Mouse (Mus musculus) heart, postnatal 14 days (tissue): Measurements from ENCODE around the gene 1810049J17Rik. TPM values are rescaled to one million over a fixed set of nuclear protein-coding genes. Genes with fewer than 3 reads are reported as not detected.

Experiments
- DNase-seq, 2 experiments: peaks; one replicate each; pipeline ENCODE4 v3.0.0; 2021 to 2022
- intact Hi-C: fragments of 180-260 bp; cut with DNase I; formaldehyde crosslinking; loops from one replicate; pipeline ENCODE4 v1.15.1; 2025
- total RNA-seq, 2 experiments: library from RNA; stranded (reverse); gene quantifications; 2 replicates each; pipeline ENCODE4 v1.2.3; 2021

Gene 1810049J17Rik
- total RNA-seq, 2 experiments from 2014 or later: 0.56 TPM; not detected in 1

DNA sequence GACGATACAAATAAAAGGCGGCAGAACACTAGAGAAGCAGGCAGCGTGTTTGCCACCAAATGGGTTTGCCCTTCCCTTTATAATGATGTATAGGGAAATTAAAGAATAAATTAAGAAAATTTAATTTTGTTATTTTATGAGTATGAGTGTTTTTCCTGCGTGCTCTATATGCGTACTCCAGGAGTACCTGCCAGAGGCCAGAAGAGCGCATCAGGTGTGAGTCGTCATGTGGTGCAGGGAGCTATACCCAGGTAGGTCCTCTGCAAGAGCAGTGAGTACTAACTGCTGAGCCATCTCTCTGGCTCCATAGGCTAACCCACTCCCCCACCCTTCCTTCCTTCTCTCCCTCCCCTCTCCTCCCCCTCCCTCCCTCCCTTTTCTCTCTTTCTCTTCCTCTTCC lies 29.8 kb upstream of the 1810049J17Rik start:
- intact Hi-C loops: no loop called here

DNA sequence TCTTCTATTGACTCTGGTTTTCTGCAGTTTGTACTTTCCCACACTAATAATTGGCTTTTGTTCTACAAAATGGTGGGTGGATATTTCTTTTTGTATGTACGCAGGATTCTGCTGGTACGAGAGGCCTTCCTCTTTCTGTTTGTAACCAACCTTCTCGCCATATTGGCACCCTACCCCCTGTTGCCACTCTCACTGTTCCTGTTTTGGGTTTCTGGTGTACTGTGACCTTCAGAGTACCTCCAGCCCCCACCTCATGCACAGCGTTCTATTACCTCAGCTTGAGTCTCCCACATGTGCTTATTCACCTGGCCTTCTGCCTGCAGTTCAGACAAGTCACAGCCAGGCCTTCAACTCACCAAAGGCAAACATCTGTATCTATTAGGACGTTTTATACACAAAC lies 28.1 kb upstream of the 1810049J17Rik start:
- intact Hi-C loops: no loop called here

More for the DNA sequence above, 29.8 kb upstream of the 1810049J17Rik start:
- no peak for DNase-seq

DNA sequence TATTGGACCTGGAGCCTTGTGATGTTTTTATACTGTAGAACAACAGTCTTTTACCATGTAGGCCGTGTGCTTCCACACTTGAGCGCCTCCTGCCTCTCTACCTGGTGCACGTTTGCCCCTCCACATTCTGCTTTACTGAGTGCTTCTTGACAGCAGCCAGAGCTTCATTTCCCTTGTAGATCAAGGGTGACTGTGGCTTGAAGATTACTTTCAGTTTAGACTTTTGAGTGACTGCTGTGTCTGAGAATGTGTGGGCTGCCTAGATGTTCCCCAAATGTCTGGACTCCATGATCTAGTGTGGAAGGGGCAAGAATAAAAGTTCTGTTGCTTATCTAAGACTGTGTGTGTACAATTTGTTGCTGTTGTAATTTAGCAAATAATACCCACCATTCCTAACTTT lies 27.3 kb upstream of the 1810049J17Rik start:
- intact Hi-C loops: no loop called here
- DNase-seq: no peak

More for the DNA sequence above, 28.1 kb upstream of the 1810049J17Rik start:
- no peak for DNase-seq

DNA sequence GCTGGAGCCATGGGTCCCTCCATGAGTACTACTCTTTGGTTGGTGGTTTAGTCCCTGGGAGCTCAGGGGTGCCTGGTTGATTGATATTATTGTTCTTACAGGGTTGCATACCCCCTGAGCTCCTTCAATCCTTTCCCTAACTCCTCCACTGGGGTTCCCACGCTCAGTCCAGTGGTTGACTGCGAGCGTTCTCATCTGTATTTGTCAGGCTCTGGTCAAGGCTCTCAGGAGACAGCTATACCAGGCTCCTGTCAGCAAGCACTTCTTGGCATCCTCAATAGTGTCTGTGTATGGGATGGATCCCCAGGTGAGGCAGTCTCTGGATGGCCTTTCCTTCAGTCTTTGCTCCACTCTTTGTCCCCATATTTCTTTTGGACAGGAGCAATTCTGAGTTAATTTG lies 25.2 kb upstream of the 1810049J17Rik start:
- DNase-seq: no peak
- intact Hi-C loops: no loop called here

DNA sequence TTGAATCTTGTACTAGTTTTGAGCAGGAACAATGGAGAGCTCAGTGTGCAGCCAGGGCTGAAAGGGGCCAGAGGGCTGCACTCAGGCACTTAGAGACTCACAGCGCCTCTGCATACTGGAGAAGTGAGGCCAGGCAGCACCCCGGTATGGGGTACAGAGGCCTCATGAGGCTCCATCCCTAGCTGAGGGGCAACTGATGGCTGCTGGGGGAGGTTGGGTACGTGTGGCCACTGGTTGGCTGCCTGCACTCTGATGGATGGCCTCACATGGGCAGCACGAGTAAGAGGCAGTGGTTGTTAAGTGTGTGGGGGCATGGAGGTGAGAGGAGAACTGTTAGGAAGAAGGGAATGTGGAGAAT lies 19.7 kb upstream of the 1810049J17Rik start:
- no peak for DNase-seq
- intact Hi-C loops: no loop called here

DNA sequence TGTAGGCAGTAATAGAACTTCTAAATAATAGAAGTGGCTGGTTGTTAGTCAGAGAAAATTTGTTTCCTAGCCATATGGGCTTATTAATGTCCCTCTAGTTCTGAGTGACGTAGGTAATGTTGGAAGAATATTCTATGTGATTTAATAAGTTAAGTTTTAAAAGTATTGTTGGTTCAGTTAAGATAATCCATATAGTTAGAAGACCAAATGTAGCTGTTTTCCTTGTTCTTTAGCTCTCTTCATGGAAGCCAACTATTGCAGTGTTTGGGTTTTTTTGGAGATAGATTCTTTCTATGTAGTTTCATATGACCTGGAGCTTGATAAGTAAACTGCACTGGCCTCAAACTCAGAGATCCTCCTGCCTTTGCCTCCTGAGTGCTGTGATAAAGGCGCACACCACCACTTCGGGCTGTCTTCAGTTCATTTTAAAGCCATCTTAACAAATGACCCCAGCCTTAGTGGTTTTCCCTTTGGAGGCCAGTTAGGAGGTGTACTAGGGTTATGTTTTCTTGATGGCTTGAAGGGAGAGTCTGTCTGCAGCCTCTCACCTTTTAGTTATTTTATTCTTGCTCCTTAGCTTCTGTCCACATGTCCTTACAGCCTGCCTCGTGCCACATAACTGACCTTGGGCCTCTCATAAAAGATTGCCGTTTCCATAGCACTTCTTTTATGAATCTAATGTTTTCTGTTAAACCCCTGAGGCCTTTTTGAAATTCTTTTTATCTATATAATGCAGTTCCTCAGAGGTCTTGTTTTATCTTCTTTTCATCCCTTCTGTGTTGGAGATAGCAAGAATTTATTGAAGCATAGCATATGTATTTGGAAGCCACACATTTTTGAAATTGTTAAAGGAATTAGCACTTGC lies 19.1 kb upstream of the 1810049J17Rik start:
- DNase-seq: no peak
- intact Hi-C loops: no loop called here

DNA sequence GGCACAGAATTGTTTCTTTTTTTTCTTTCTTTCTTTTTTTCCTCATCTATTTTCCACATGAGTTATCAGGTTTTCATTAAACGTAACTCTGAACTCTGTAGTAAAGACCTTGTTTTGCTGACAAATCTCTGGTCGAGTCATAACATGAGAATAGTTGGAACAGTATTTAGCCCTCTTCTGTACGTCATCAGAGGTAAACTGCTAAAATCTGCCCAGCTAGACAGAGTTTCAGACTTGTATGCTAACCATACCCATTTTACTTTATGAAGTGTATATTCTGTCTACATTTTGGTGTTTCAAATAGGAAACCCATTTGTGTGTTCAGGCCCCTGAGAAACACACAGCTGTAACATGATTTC lies 16.1 kb upstream of the 1810049J17Rik start:
- no peak for DNase-seq
- intact Hi-C loops: no loop called here

DNA sequence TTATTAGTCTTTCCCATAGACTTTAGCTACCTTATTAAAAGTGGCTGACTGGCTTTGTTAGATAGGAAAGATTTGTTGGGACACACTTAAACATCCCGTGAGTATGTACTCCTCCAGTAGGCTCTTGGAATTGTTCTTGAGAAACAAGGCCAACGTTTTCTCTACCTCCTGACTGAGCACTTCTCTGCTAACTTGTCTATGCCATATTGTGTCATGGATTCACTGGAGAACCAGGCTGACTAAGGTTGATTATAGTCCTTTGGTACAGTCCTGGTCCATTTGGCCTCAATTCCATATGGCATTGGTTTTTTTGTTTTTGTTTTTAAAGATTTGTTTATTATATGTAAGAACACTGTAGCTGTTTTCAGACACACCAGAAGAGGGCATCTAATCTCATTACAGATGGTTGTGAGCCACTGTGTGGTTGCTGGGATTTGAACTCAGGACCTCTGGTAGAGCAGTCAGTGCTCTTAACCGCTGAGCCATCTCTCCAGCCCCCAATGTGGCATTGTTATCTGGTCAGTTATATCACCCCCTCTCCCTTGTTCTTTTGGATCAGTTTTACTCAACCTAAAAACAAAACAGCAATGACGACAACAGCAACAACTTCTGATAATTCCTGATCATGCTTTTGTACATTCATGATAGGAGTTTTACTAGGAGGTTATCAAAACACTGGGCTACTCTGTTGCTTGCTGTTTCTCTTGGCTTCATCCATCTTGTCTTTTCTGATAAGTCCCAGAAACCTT lies 15.5 kb upstream of the 1810049J17Rik start:
- DNase-seq: no peak
- intact Hi-C loops: no loop called here

DNA sequence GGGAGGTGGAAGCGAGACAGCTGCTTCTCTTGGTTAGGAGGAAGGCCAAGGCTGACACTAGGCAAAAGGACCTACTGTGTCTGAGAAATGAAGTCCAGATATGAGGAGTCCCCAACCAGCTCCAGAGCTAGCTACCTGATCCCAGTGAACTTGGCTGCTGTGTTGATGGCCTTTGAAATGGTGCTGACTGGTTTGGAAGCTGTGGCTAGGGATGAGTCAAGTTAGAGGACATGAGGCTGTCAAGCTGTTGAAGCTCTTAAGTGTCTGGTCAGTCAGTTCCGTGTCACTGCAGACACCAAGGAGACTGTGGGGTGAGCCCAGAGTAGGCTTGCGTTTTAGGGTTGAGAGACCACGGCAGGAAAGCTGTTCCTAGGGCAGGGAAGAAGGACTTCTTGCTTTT lies 12.7 kb upstream of the 1810049J17Rik start:
- intact Hi-C loops: no loop called here
- DNase-seq: no peak

DNA sequence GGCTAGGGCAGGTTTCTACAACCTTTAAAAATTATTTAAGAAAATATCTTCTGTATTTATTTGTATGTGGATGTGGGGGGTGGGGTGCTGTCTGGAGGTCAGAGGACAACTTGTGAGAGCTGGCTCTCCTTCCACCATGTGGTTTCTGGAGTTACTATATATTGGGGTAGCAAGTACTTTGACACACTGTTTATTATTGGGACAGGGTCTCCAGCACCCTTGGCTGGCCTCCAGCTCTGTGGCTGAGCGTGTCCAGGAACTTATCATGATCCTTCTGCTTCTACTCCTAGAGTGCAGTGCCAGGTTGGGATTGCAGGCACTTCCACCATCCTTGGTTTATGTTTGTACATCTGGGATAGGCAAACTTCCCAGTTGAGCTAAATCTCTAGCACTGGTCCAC lies 9.6 kb upstream of the 1810049J17Rik start:
- no peak for DNase-seq
- intact Hi-C loops: no loop called here

DNA sequence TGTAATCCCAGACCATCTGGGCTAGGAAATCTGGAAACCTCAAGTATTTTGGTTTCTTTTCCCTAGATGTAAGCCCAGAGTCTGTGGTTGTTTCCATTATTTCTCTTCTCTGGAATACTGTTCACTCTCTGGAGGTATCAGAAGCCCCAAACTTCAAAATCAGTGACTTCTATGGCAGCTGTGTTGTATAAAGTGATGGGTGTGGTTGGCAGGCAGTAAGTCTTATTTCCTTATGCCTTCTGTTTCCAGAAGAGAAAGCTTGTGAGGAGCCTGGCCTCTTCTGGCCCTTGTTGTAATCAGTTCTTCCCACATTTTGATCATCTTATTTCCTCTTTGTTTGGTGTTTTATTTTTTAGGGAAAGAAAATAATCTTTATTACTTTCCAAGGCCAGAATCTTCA lies 9.2 kb upstream of the 1810049J17Rik start:
- no peak for DNase-seq
- intact Hi-C loops: no loop called here

DNA sequence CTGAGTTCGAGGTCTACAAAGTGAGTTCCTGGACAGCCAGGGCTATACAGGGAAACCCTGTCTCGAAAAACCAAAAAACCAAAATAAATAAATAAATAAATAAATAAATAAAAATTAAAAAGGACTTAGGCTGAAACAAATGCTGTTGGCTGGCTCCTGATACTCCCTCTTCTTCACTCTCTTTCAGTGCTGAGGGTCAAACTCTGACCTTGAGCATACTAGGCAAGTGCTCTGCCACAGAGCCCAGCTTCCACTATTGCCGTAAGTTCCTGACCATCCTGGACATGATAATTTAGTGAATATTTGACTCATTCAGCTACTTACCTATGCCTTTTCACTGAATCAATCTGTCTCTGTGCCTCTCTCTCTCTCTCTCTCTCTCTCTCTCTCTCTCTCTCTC lies 8.7 kb upstream of the 1810049J17Rik start:
- DNase-seq: no peak
- intact Hi-C loops: no loop called here

DNA sequence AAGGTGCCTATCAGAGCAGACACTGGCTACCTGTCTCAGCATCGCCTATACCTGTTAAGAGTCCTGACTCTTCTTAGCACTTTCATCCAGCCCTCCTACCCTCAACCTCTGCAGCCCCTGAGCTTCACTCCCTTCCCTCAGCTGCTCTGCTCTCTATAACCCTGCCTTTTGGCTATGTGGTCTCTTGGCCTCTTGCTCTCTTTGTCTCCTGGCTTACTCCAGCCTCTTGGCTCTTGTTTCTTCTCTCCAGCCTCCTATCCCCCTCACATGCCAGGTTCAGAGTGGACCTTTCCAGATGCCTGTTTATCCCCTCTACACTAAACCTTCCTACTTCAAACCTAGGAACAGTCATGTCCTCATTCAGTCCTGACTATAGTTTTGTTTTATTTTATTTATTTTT lies 2.6 kb upstream of the 1810049J17Rik start:
- peak in 1 of 2 experiments; percentile 28 for DNase-seq
- intact Hi-C loops: loop anchor here (5.0 kb wide), 1 partner anchor 127 kb away; no protein-coding TSS in a partner anchor

DNA sequence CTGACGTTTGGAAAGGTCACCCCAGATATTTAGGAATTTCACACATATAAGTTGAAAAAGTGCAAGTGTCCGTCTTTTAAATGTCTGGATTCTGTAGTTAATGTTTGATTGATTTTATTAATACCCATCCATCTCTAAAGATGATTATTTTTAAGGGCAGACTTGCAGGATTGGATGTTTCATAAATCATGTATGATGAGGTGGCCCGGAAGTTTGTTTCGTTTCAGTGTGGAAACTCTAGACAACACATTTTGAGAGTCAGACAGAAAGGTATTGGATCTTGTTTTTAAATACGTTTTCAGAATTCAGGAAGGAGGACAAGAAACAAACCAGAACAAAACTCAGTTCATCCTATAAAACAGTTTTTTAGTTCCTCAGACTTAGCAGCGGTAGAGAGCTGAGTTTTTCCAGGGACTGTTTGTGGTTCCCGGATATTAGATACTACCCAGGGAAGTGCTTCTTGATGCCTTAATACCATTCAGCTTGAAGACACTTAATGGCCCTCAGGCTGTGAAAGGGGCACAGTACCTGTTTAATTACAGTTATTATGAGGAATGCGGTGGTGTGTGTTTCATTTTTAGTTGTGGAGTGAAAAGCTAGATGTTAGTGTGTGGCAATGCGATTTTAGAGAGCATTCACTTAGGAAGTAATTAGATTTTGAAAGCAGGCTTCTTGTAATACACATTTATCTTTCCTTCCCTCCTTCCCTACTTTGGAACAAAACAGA lies 1.1 kb upstream of the 1810049J17Rik start:
- no peak for DNase-seq
- intact Hi-C loops: loop anchor here (5.0 kb wide), 1 partner anchor 126 kb away; no protein-coding TSS in a partner anchor

DNA sequence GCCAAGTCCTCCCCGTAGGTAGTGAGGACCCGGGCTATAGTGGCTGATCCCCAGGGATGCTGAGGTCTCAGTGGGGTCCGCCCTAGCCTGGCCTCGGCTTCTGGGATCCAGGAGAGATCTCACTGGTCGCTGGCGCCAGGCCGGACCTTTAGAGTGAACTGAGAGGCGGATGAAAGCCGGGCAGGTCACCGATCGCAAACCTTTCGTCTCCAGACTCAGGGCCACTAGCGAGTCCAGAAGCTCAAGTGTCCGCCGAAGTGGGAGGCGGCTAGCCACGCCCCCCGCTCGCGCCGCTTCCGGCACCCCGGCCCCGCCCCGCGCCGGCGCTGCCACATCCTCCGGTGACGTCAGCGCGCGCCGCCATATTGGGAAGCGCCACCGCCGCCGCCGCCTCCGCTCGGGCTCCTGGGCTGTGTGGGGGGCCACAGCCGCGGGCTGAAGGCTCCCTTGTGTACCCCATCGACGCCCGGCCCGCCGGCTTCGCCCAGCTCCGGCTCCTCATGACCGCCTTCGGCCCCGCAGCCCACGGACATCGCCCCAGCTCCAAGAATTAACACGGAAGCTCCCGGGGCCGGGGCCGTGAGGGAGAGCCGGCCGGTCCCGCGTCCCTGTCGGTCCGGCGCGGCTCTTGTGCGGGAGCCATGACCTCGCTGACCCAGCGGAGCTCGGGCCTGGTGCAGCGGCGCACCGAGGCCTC lies 460 bp downstream of the 1810049J17Rik start, which contains the start of gene Golph3:
Gene Golph3 (plus strand): TSS at position 360 of the 697 bp plus-strand sequence.
- peak; percentile 98 to 99 for DNase-seq
- intact Hi-C loops: loop anchor here (5.0 kb wide), 1 partner anchor 124 kb away; no protein-coding TSS in a partner anchor

DNA sequence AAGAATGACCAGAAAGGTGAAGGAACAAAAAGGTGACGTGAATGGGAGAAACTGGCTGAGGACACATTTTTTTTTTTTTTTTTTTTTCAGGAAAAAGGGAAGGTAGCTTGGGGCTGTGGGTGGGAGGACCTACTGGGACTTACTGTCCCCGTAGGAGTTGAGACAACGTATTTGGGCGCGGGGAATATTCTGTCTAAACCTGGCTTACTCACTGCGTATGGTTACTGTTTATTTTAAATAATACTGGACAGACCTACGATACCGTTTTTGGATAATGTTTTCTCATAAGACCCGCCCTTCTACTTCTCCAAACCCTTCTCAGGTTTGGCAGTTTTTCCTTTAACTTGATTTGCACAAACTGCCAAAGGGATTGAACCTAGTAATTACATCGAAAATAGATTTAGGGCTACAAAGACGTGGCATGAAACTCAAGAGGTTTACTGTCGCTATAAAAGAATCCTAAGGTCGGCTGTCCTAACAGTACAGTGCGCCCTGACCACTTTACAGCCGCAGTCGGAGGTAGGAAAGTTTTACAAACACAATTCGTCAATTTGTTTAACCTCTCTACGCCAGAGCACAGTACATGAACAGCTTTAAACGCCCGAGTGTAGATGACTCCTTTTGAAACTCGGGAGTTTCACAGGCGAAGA lies 1.1 kb downstream of the 1810049J17Rik start:
- no peak for DNase-seq
- intact Hi-C loops: loop anchor here (5.0 kb wide), 1 partner anchor 123 kb away; no protein-coding TSS in a partner anchor

DNA sequence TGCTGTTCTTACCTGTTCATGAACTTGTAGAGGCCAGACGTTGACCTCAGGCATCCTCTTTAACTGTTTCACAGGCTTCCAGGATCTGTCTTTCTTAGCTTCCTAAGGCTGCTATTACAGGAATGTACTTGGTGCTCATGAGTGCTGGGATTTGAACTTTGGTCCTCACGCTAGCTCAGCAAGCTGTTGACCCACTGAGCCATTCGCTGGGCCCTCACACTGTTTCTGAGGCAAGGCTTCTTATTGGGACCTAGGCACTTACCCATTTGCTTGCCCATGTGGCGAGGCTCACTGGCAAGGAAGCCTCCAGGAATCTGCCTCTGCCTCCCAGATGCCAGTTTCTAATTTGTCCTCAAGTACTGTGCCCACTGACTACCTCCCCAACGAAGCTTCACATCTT lies 1.8 kb downstream of the 1810049J17Rik start:
- intact Hi-C loops: loop anchor here (5.0 kb wide), 1 partner anchor 123 kb away; no protein-coding TSS in a partner anchor
- no peak for DNase-seq

DNA sequence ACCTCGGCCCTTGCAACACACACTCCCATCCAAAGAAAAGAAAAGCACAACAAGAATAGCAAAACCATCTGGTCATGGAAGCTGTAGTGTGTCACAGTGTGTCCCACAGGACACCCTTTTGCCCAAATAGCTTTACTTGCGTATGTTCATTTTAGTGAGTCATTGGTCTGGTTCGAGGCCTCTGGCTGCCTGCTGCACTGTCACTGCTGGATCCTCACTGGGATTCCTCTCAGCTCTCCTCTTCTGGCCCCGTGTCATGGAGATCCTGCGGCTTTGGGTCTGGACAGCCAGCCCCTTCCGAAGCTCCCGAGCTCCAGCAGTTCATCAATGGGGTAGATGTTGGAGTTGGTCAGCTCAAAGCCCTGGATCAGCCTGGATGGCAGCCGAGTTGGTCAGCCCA lies 3.2 kb downstream of the 1810049J17Rik start:
- DNase-seq: no peak
- intact Hi-C loops: no loop called here

DNA sequence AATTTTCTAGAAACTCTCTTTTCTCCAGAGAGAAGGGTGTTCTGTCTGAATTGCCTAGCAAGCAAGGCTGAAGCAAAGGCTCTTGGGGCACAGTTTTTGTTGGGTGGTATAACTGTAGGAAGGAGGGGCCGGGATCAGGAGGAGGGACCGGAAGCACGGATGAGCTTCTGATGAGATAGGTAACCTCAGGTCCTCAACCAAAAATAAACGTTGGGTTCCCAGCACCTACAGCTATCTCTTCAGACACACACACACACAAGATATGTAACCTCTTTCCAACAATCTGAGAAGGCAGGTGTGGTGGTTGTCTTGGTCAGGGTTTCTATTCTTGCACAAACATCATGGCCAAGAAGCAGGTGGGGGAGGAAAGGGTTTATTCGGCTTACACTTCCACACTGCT lies 4.4 kb downstream of the 1810049J17Rik start:
- intact Hi-C loops: no loop called here

DNA sequence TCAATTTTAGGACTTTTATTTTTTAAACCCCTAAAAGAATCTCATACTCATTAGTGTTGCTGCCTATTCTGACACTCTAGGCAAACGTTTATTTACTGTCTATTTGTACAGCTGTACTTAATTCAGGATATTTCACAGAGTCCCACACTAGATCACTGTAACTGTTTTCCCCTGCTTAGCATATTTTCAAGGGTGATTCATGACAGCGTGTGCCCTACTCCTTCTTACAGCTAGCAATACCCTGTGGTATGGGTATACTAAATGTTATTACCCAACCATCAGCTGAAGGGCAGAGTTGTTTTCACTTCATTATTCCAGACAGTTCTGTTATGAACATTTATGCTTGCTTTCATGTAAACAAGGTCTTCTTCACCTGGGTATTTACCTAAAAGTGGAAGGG lies 5.7 kb downstream of the 1810049J17Rik start:
- DNase-seq: no peak
- intact Hi-C loops: no loop called here

More for the DNA sequence above, 4.4 kb downstream of the 1810049J17Rik start:
- no peak for DNase-seq
